Mouse (Mus musculus): ENCODE measurements around the gene Herc4. TPM values are rescaled to one million over a fixed set of nuclear protein-coding genes. Genes with fewer than 3 reads are reported as not detected.
"Not testable (repeated sequence)": the region's sequence is repeated elsewhere in the genome, so short reads cannot be mapped to it uniquely, and the experiment has no call there.

Gene Herc4
- polyA plus RNA-seq, 1 experiment from 2014 or later = 27.9 TPM

DNA sequence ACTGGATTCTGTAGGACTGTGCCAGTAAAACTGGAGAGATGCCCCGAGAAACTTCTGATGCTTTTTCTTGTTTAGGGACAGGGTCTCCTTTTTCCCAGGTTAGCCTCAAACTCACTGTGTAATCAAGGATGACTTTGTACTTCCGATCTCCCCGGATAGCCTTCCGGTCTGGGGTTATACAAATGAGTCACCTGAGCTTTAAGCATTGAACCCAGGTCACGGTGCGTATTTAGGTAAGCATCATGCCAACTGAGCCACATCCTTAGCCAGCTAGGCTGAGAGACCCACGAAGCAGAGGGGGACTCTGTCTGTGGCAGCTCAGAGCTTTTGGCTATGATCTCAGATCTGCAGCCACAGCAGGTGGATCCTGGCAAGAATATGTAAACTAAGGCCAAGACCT, 107.1 kb downstream of the Herc4 start:
- no peaks in the 10 kb centered on the region for H3K27me3 ChIP-seq (ENCODE audit: control insufficient read depth, insufficient read depth, low read depth, low read length)
- no peak for ATAC-seq (ENCODE audit: low read depth)
- no peak overlapping the region for H3K27ac ChIP-seq (ENCODE audit: low read length)
- no peak overlapping the region for H3K9ac ChIP-seq (ENCODE audit: low read depth, low read length)
- H3K4me1 ChIP-seq (ENCODE audit: control insufficient read depth, low read depth, low read length) = no peaks in the 10 kb centered on the region
- WGBS (ENCODE audit: insufficient replicate concordance) = 75% methylated on average over 7 of the region's 7 CpGs
- H3K9me3 ChIP-seq (replicated peaks; ENCODE audit: control insufficient read depth, low read length) = no peaks in the 10 kb centered on the region
- H3K4me2 ChIP-seq (ENCODE audit: low read depth, low read length) = no peak overlapping the region
- no peak overlapping the region for H3K4me3 ChIP-seq (ENCODE audit: low read depth, low read length)
- no peaks in the 10 kb centered on the region for H3K36me3 ChIP-seq (ENCODE audit: control insufficient read depth, insufficient read depth)

DNA sequence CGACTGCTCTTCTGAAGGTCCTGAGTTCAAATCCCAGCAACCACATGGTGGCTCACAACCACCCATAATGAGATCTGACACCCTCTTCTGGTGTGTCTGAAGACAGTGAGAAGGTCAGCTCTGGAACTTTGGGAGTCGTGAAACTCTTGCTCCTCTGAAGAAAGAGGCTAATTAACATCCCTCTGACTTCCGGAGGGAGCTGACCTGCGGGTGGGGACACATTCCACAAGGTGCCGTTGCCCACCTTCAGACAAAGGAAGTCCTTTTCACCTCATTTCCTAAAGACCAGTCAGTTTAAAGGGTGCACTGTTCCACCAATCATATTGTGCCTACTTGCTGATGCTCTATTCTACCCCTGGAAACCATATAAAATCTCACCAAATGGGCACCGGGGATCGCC, 107.5 kb downstream of the Herc4 start:
- not testable (repeated sequence) for H3K9ac ChIP-seq (ENCODE audit: low read depth, low read length); H3K4me3 ChIP-seq (ENCODE audit: low read depth, low read length); H3K36me3 ChIP-seq (ENCODE audit: control insufficient read depth, insufficient read depth); H3K9me3 ChIP-seq (replicated peaks; ENCODE audit: control insufficient read depth, low read length); H3K27me3 ChIP-seq (ENCODE audit: control insufficient read depth, insufficient read depth, low read depth, low read length); ATAC-seq (ENCODE audit: low read depth); H3K4me1 ChIP-seq (ENCODE audit: control insufficient read depth, low read depth, low read length); H3K4me2 ChIP-seq (ENCODE audit: low read depth, low read length); H3K27ac ChIP-seq (ENCODE audit: low read length)
- WGBS (ENCODE audit: insufficient replicate concordance) = 74% methylated on average over 7 of the region's 7 CpGs

DNA sequence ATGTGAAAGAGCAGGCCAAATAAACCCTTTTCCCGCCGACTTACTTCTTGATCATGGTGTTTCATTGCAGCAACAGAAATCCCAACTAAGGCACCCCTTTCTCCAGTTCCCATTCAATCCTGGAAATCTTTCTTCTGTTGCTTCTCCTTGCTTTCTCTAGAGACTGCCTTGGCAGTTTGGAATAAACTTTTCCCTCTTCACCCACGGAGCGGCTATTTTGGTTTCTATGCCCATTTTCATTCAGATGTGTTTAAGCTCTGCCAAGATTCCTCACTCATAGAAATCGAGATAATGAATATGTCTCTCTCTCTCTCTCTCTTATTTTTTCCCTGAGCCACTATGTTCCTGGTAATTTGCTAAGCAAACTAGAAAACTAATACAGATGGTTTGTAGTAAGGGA, 108.5 kb downstream of the Herc4 start:
- H3K27ac ChIP-seq (ENCODE audit: low read length) = no peak overlapping the region
- no peaks in the 10 kb centered on the region for H3K4me1 ChIP-seq (ENCODE audit: control insufficient read depth, low read depth, low read length)
- no peak overlapping the region for H3K4me2 ChIP-seq (ENCODE audit: low read depth, low read length)
- H3K9me3 ChIP-seq (replicated peaks; ENCODE audit: control insufficient read depth, low read length) = no peaks in the 10 kb centered on the region
- ATAC-seq (ENCODE audit: low read depth) = no peak
- no peaks in the 10 kb centered on the region for H3K36me3 ChIP-seq (ENCODE audit: control insufficient read depth, insufficient read depth)
- H3K4me3 ChIP-seq (ENCODE audit: low read depth, low read length) = no peak overlapping the region
- H3K9ac ChIP-seq (ENCODE audit: low read depth, low read length) = no peak overlapping the region
- no peaks in the 10 kb centered on the region for H3K27me3 ChIP-seq (ENCODE audit: control insufficient read depth, insufficient read depth, low read depth, low read length)
- WGBS (ENCODE audit: insufficient replicate concordance) = 57% methylated on average over 5 of the region's 5 CpGs

DNA sequence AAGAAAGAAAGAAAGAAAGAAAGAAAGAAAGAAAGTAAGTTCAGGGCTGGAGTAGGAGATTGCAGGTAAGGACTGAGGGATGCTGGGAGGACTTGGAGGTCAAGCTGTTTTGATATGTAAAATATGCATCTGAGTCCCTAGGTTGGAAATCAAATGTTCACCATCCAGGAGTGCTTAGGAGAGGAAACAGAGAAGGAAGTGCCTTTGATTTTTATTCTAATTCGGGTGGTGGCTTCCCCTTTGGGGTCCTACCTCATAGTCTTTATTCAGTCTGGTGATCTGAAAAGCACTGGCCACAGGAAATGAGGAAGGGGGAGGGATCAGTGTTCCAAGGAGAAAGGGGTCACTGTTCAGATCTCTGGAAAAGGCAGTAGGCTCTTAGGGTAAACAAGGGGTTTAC, 116.9 kb downstream of the Herc4 start:
- Histone ChIP-seq H3K9ac (ENCODE audit: low read depth, low read length) (no peak overlapping the region), H3K4me1 (ENCODE audit: control insufficient read depth, low read depth, low read length) (no peaks in the 10 kb centered on the region), H3K9me3 (replicated peaks; ENCODE audit: control insufficient read depth, low read length) (no peaks in the 10 kb centered on the region; the same call in 1 of the 2 replicates), H3K4me2 (ENCODE audit: low read depth, low read length) (no peak overlapping the region), H3K27ac (ENCODE audit: low read length) (no peak overlapping the region), H3K27me3 (ENCODE audit: control insufficient read depth, insufficient read depth, low read depth, low read length) (no peaks in the 10 kb centered on the region), H3K4me3 (ENCODE audit: low read depth, low read length) (no peak overlapping the region), H3K36me3 (ENCODE audit: control insufficient read depth, insufficient read depth) (no peaks in the 10 kb centered on the region)
- ATAC-seq (ENCODE audit: low read depth) = no peak
- 16% methylated on average over 1 of the region's 1 CpGs for WGBS (ENCODE audit: insufficient replicate concordance)

DNA sequence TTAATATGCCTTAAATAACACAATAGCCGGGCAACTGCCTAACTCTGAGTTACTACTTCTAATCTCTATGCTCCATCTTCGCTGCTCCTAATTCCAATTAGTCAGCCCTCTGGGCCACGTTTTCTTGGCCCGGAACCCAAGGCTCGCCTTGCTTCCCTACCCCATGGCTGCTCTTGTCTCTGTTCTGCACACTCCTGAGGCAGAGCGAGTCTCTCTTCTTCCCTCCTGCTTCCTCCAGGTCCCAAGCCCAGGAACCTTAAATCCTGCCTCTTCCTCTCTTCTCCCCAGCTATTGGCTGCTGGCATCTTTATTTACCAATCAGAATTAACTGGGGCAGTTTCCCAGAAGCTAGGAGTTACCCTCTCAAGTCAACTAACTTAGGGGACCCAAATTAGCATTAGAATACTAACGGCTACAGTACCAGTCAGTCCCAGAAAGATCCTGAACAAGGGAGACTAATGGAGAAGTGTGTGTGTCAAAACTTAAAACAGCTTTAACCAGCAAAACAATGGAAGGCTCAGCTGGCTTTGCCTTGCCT, 122.4 kb downstream of the Herc4 start:
- H3K4me1 ChIP-seq (ENCODE audit: control insufficient read depth, low read depth, low read length) = no peaks in the 10 kb centered on the region
- 57% methylated on average over 7 of the region's 7 CpGs for WGBS (ENCODE audit: insufficient replicate concordance)
- H3K27ac ChIP-seq (ENCODE audit: low read length) = no peak overlapping the region
- H3K4me2 ChIP-seq (ENCODE audit: low read depth, low read length) = no peak overlapping the region
- H3K4me3 ChIP-seq (ENCODE audit: low read depth, low read length) = no peak overlapping the region
- no peaks in the 10 kb centered on the region for H3K36me3 ChIP-seq (ENCODE audit: control insufficient read depth, insufficient read depth)
- H3K27me3 ChIP-seq (ENCODE audit: control insufficient read depth, insufficient read depth, low read depth, low read length) = no peaks in the 10 kb centered on the region
- H3K9me3 ChIP-seq (replicated peaks; ENCODE audit: control insufficient read depth, low read length) = no peaks in the 10 kb centered on the region; the same call in 1 of the 2 replicates
- no peak for ATAC-seq (ENCODE audit: low read depth)
- no peak overlapping the region for H3K9ac ChIP-seq (ENCODE audit: low read depth, low read length)

DNA sequence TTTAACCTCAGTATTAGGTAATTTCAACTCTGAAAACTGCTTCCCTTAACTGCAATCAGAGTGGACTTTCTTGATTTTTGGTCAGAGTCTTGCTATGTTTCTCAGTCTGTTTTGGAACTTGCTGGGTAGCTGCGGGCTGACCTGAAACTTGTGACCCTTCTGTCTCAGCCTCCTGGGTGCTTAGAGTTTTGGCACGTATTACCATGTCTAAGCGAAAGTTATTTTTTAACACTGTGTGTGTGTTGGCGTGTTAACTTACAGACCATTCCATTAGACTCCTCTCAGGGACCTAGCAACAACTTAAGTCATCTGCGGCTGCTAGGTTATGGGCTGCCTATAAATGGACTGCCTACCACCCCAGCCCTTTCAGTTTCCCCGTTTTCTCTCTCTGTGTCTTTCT, 123.8 kb downstream of the Herc4 start:
- no peak overlapping the region for H3K27ac ChIP-seq (ENCODE audit: low read length)
- H3K9me3 ChIP-seq (replicated peaks; ENCODE audit: control insufficient read depth, low read length) = no peaks in the 10 kb centered on the region
- WGBS (ENCODE audit: insufficient replicate concordance) = 70% methylated on average over 6 of the region's 6 CpGs
- H3K4me2 ChIP-seq (ENCODE audit: low read depth, low read length) = no peak overlapping the region
- ATAC-seq (ENCODE audit: low read depth) = no peak
- no peak overlapping the region for H3K9ac ChIP-seq (ENCODE audit: low read depth, low read length)
- H3K27me3 ChIP-seq (ENCODE audit: control insufficient read depth, insufficient read depth, low read depth, low read length) = no peaks in the 10 kb centered on the region
- no peaks in the 10 kb centered on the region for H3K36me3 ChIP-seq (ENCODE audit: control insufficient read depth, insufficient read depth)
- H3K4me1 ChIP-seq (ENCODE audit: control insufficient read depth, low read depth, low read length) = no peaks in the 10 kb centered on the region
- H3K4me3 ChIP-seq (ENCODE audit: low read depth, low read length) = no peak overlapping the region

Other genes with a start within 250 kb of the Herc4 start
- gene Hnrnph3, start 219.6 kb upstream of the Herc4 start, polyA plus RNA-seq (2015; fragmentation: Nextera tagmentation; extraction: Ambion mirVana) = 22.2 and 24.3 TPM in 2 replicates
- gene Pbld2, start 219.5 kb upstream of the Herc4 start, polyA plus RNA-seq (2015; fragmentation: Nextera tagmentation; extraction: Ambion mirVana) = 5.3 and 6.4 TPM in 2 replicates
- gene Pbld1, start 183.6 kb upstream of the Herc4 start, polyA plus RNA-seq (2015; fragmentation: Nextera tagmentation; extraction: Ambion mirVana) = 36.6 and 48.3 TPM in 2 replicates
- gene Atoh7, start 144.2 kb upstream of the Herc4 start, polyA plus RNA-seq (2015; fragmentation: Nextera tagmentation; extraction: Ambion mirVana) = not detected in 2 replicates
- 0.23 and 0.41 TPM in 2 replicates for gene Mypn, start 39.9 kb upstream of the Herc4 start, polyA plus RNA-seq (2015; fragmentation: Nextera tagmentation; extraction: Ambion mirVana)
- 2.4 and 3.1 TPM in 2 replicates for gene Sirt1, start 137.9 kb downstream of the Herc4 start, polyA plus RNA-seq (2015; fragmentation: Nextera tagmentation; extraction: Ambion mirVana)
- gene Dnajc12, start 138.6 kb downstream of the Herc4 start, polyA plus RNA-seq (2015; fragmentation: Nextera tagmentation; extraction: Ambion mirVana) = 17.0 and 19.1 TPM in 2 replicates
- gene Gm7075, start 178.0 kb downstream of the Herc4 start, polyA plus RNA-seq (2015; fragmentation: Nextera tagmentation; extraction: Ambion mirVana) = not detected in 2 replicates
- gene Ctnna3, start 186.3 kb downstream of the Herc4 start, polyA plus RNA-seq (2015; fragmentation: Nextera tagmentation; extraction: Ambion mirVana) = 0.09 and 0.11 TPM in 2 replicates